Mouse (Mus musculus): ENCODE measurements around the gene App.

DNA sequence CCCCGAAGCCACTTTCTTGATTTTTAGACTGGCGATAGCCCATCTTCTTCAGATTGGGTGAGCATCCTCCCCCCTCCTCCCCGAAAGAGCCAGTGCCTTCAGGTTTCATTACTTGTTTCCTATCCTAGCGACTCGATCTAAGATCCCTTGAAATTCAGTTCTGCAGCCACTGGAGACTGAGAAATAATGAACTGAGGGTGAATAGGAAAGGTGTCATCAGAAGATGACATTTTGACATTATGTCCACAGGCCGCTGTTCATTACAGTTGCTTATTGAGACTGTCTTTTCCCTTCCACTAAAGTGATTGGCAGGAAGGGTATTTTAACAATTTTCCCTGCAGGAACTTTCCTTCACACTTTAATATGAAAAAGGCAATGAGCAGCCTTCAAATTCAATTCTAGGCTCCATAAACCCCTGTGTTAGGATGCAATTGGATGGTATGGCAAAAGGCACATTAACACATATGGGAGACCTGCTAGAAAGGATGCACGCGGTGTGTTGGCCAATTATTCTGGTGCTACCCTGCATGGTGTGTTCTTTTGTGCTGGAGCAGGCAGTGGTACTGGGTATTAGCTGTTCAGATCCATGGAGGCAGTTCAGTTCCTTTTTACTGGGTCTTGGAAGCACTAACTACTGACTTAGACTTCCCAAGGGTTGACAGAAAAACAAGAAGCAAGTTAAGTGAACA, 261.9 kb downstream of the App start:
- TF ChIP-seq POLR2A (IDR thresholded peaks at IDR 0.05; ENCODE audit: insufficient read length, low read depth) (no peak), MAX (IDR thresholded peaks at IDR 0.05; ENCODE audit: low read depth) (no peak), POLR2AphosphoS2 (IDR thresholded peaks at IDR 0.05; ENCODE audit: insufficient read length, low read depth) (no peak), REST (IDR thresholded peaks at IDR 0.05; ENCODE audit: insufficient read depth, insufficient read length) (no peak)

Data from myocyte (in vitro differentiated cells).